Mouse (Mus musculus) small intestine, adult 2 months (tissue): ENCODE results near the gene Ier5. TPM values are rescaled to one million over a fixed set of nuclear protein-coding genes. Genes with fewer than 3 reads are reported as not detected.

Experiments used
- H3K27ac ChIP-seq: fragments of 200-500 bp; 2 replicates; pipeline ENCODE4 v1.5.1; 2012; ENCODE audit warnings: low read depth, low read length, control low read depth, inconsistent platforms; ENCODE audit not compliant: insufficient read depth
- H3K27me3 ChIP-seq: fragments of 200-500 bp; 2 replicates; pipeline ENCODE4 v1.6.1; 2012; ENCODE audit warnings: mild to moderate bottlenecking, moderate library complexity, low read length, inconsistent platforms; ENCODE audit not compliant: control insufficient read depth, insufficient read depth
- H3K36me3 ChIP-seq: fragments of 200-500 bp; 2 replicates; pipeline ENCODE4 v1.6.1; 2012; ENCODE audit warnings: mild to moderate bottlenecking, low read length, control low read depth, inconsistent platforms; ENCODE audit not compliant: control insufficient read depth, insufficient read depth
- H3K4me1 ChIP-seq: fragments of 200-500 bp; 2 replicates; pipeline ENCODE4 v1.6.1; 2012; ENCODE audit warnings: low read length, inconsistent platforms, mixed read lengths; ENCODE audit not compliant: control insufficient read depth, insufficient read depth, insufficient read length
- H3K4me3 ChIP-seq: fragments of 200-500 bp; 2 replicates; pipeline ENCODE4 v1.5.1; 2012; ENCODE audit warnings: low read depth, mild to moderate bottlenecking, control low read depth, inconsistent platforms, low read length, moderate library complexity
- CTCF ChIP-seq: fragments of 200-500 bp; IDR thresholded peaks from 2 replicates; pipeline ENCODE4 v1.5.1; 2012; ENCODE audit warnings: low read depth, mild to moderate bottlenecking, control low read depth, inconsistent platforms, low read length, moderate library complexity, mixed read lengths; ENCODE audit not compliant: insufficient replicate concordance, insufficient read length; ENCODE audit errors: extremely low read depth
- POLR2A ChIP-seq: fragments of 200-500 bp; IDR thresholded peaks from 2 replicates; pipeline ENCODE4 v1.6.1; 2012; ENCODE audit warnings: low read depth, mild to moderate bottlenecking, control low read depth, inconsistent platforms, low read length, moderate library complexity
- WGBS: fragments of 180-500 bp; shearing (Covaris S2); methylation state at CpG from one replicate; pipeline ENCODE4 v1.1.7; 2018; 5-methylcytosine and 5-hydroxymethylcytosine counted together
- polyA plus RNA-seq: library from polyadenylated mRNA; depleted of rRNA; stranded (reverse); fragments of >200 nt; gene quantifications from 2 replicates; pipeline ENCODE4 v1.2.3, GENCODE M21; 2012

Ier5 gene
- polyA plus RNA-seq, 1 experiment = 63.9 TPM

GRCm38 (mm10) chr1:155075856-155076255 lies 23.6 kb downstream of the Ier5 start:
- H3K4me3 ChIP-seq = no peak overlapping the region
- 86% methylated on average over 7 of the region's 7 CpGs for WGBS
- TF ChIP-seq CTCF (no peak), POLR2A (no peak)
- H3K4me1 ChIP-seq = peaks cover 14% of the 10 kb centered on the region
- H3K36me3 ChIP-seq = no peaks in the 10 kb centered on the region
- no peaks in the 10 kb centered on the region for H3K27me3 ChIP-seq
- H3K27ac ChIP-seq = no peak overlapping the region

- no peak for TF ChIP-seq POLR2A
- H3K27ac ChIP-seq = no peak overlapping the region; the same call in 1 of the 2 replicates
These were observed 24.6 kb downstream of the Ier5 start for GRCm38 (mm10) chr1:155074856-155075255.

GRCm38 (mm10) chr1:155073905-155074304 lies 25.5 kb downstream of the Ier5 start:
- Histone ChIP-seq H3K36me3 (no peaks in the 10 kb centered on the region), H3K27ac (no peak overlapping the region), H3K4me1 (peaks cover 22% of the 10 kb centered on the region), H3K4me3 (no peak overlapping the region), H3K27me3 (no peaks in the 10 kb centered on the region)
- TF ChIP-seq CTCF (no peak), POLR2A (no peak)
- WGBS = 94% methylated on average over 6 of the region's 6 CpGs

More at GRCm38 (mm10) chr1:155074856-155075255, 24.6 kb downstream of the Ier5 start:
- 15% methylated on average over 7 of the region's 7 CpGs for WGBS
- Histone ChIP-seq H3K4me3 (no peak overlapping the region), H3K36me3 (no peaks in the 10 kb centered on the region), H3K4me1 (peaks cover 16% of the 10 kb centered on the region), H3K27me3 (no peaks in the 10 kb centered on the region)

- H3K4me3 ChIP-seq = no peak overlapping the region
- H3K36me3 ChIP-seq = no peaks in the 10 kb centered on the region
- H3K27me3 ChIP-seq = no peaks in the 10 kb centered on the region
- H3K4me1 ChIP-seq = peaks cover 22% of the 10 kb centered on the region
- no peak overlapping the region for H3K27ac ChIP-seq
- 90% methylated on average over 7 of the region's 7 CpGs for WGBS
- TF ChIP-seq POLR2A (no peak), CTCF (no peak)
These were observed 26.3 kb downstream of the Ier5 start for GRCm38 (mm10) chr1:155073133-155073532.

GRCm38 (mm10) chr1:155071287-155071876 lies 28.1 kb downstream of the Ier5 start:
- Histone ChIP-seq H3K27me3 (no peaks in the 10 kb centered on the region), H3K4me3 (no peak overlapping the region), H3K4me1 (peaks cover 22% of the 10 kb centered on the region), H3K27ac (no peak overlapping the region), H3K36me3 (no peaks in the 10 kb centered on the region)
- TF ChIP-seq CTCF (no peak), POLR2A (no peak)
- 52% methylated on average over 7 of the region's 7 CpGs for WGBS

- WGBS = 86% methylated on average over 5 of the region's 5 CpGs
- no peak for TF ChIP-seq CTCF
- no peak for TF ChIP-seq POLR2A
- no peak overlapping the region for H3K27ac ChIP-seq
These were observed 28.7 kb downstream of the Ier5 start for GRCm38 (mm10) chr1:155070561-155071286.

GRCm38 (mm10) chr1:155069696-155070095 lies 29.7 kb downstream of the Ier5 start:
- H3K36me3 ChIP-seq = no peaks in the 10 kb centered on the region
- H3K4me3 ChIP-seq = no peak overlapping the region
- H3K4me1 ChIP-seq = peaks cover 31% of the 10 kb centered on the region
- H3K27ac ChIP-seq = no peak overlapping the region
- 24% methylated on average over 7 of the region's 7 CpGs for WGBS
- no peaks in the 10 kb centered on the region for H3K27me3 ChIP-seq
- TF ChIP-seq POLR2A (no peak), CTCF (no peak)

More at GRCm38 (mm10) chr1:155070561-155071286, 28.7 kb downstream of the Ier5 start:
- Histone ChIP-seq H3K36me3 (no peaks in the 10 kb centered on the region), H3K27me3 (no peaks in the 10 kb centered on the region), H3K4me3 (no peak overlapping the region), H3K4me1 (peaks cover 27% of the 10 kb centered on the region)

GRCm38 (mm10) chr1:155066196-155066595 lies 33.2 kb downstream of the Ier5 start:
- TF ChIP-seq CTCF (no peak), POLR2A (no peak)
- no peaks in the 10 kb centered on the region for H3K27me3 ChIP-seq
- 86% methylated on average over 5 of the region's 5 CpGs for WGBS
- H3K4me1 ChIP-seq = peaks cover 37% of the 10 kb centered on the region
- no peaks in the 10 kb centered on the region for H3K36me3 ChIP-seq
- H3K27ac ChIP-seq = no peak overlapping the region
- no peak overlapping the region for H3K4me3 ChIP-seq
